Mouse (Mus musculus) kidney, embryonic 16.5 days (tissue): ENCODE measurements at regions not wholly inside any gene's neighbourhood (a gene's known extent, or its start where the extent isn't known, plus 50 kb on each side); places are given as distances from the start of the nearest gene placed in this dataset.

ENCODE experiments used
- ATAC-seq: fragments of 200-750 bp; cut with Nextera tagmentation; 2 replicates; pipeline ENCODE4 v1.8.0; 2017; ENCODE audit warnings: moderate TSS enrichment; ENCODE audit not compliant: low FRiP score, low TSS enrichment
- H3K27ac ChIP-seq: fragments of 300-500 bp; sonication (generic); 2 replicates; pipeline ENCODE4 v1.5.1; 2014; ENCODE audit warnings: low read length
- H3K27me3 ChIP-seq: fragments of 300-500 bp; sonication (generic); 2 replicates; pipeline ENCODE4 v1.6.1; 2014; ENCODE audit warnings: low read length, control low read depth, mixed read lengths; ENCODE audit not compliant: insufficient read depth
- H3K36me3 ChIP-seq: fragments of 300-500 bp; sonication (generic); 2 replicates; pipeline ENCODE4 v1.6.1; 2014; ENCODE audit warnings: low read length, control low read depth, mixed read lengths; ENCODE audit not compliant: insufficient read depth
- H3K4me1 ChIP-seq: fragments of 300-500 bp; sonication (generic); 2 replicates; pipeline ENCODE4 v1.6.1; 2014; ENCODE audit warnings: low read length, control low read depth, mixed read lengths; ENCODE audit not compliant: insufficient read depth
- H3K4me2 ChIP-seq: fragments of 300-500 bp; sonication (generic); replicated peaks from 2 replicates; pipeline ENCODE4 v1.6.1; 2014; ENCODE audit warnings: low read depth, low read length
- H3K4me3 ChIP-seq: fragments of 300-500 bp; sonication (generic); 2 replicates; pipeline ENCODE4 v1.5.1; 2014; ENCODE audit warnings: mild to moderate bottlenecking, low read length
- H3K9ac ChIP-seq: fragments of 300-500 bp; sonication (generic); replicated peaks from 2 replicates; pipeline ENCODE4 v1.6.1; 2014; ENCODE audit warnings: low read length
- H3K9me3 ChIP-seq: fragments of 300-500 bp; sonication (generic); 2 replicates; pipeline ENCODE4 v1.6.1; 2016; ENCODE audit warnings: low read length, control low read depth
- WGBS: fragments of 180-500 bp; shearing (Covaris S2); extraction: QIAGEN DNeasy Blood & Tissue Kit; methylation state at CpG from one replicate; pipeline ENCODE4 v1.1.7; 2014; 5-methylcytosine and 5-hydroxymethylcytosine counted together

GRCm38 (mm10) chr7:138451321-138451720, 53.8 kb upstream of the Tcerg1l start:
- H3K4me2 ChIP-seq: no peak overlapping the region
- no peaks in the 10 kb centered on the region for H3K27me3 ChIP-seq
- H3K4me1 ChIP-seq: no peaks in the 10 kb centered on the region
- H3K4me3 ChIP-seq: no peak overlapping the region
- ATAC-seq: no peak
- H3K9me3 ChIP-seq: no peaks in the 10 kb centered on the region
- no peak overlapping the region for H3K27ac ChIP-seq
- no peak overlapping the region for H3K9ac ChIP-seq
- no peaks in the 10 kb centered on the region for H3K36me3 ChIP-seq

- no peak overlapping the region for H3K4me3 ChIP-seq
- WGBS: 70% methylated on average over 7 of the region's 7 CpGs
- H3K36me3 ChIP-seq: no peaks in the 10 kb centered on the region
- H3K4me2 ChIP-seq: no peak overlapping the region
- no peaks in the 10 kb centered on the region for H3K27me3 ChIP-seq
- H3K4me1 ChIP-seq: no peaks in the 10 kb centered on the region
- no peak for ATAC-seq
- H3K9me3 ChIP-seq: no peaks in the 10 kb centered on the region
- no peak overlapping the region for H3K9ac ChIP-seq
- no peak overlapping the region for H3K27ac ChIP-seq
Observed at GRCm38 (mm10) chr7:138448519-138448918, 51.0 kb upstream of the Tcerg1l start.
